Mouse (Mus musculus) kidney, adult 2 months (tissue): ENCODE results near the gene Smim20.

ENCODE experiments used
- CTCF ChIP-seq: fragments of 200-500 bp; conservative IDR thresholded peaks from 2 replicates; pipeline ENCODE4 v1.5.1; 2011; ENCODE audit warnings: low read depth, mild to moderate bottlenecking, control low read depth, low read length, moderate library complexity, mixed read lengths; ENCODE audit not compliant: insufficient read depth, insufficient read length
- POLR2A ChIP-seq: fragments of 200-500 bp; IDR thresholded peaks from one replicate; pipeline ENCODE4 v1.6.1; 2011; ENCODE audit warnings: low read depth, low read length, control low read depth

DNA sequence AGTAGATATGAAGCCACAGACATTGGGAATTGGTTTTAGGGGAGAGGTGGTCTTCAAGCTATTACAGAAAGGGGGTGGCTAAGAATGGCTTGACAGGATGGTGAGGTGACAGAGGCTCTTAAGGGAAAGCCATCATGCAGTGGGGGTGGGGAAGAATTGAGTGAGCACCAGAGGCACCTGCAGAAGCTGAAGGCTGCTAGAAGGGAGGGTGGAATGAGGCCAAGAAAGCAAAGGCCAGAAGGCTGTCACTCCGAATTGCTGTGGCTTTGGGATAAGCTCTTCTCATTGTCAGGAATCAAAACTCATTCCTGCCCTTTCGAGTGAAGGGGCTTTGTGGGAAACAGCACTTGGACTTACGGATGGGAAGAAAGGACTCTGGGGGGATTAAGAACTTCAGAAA, 12.1 kb upstream of the Smim20 start:
- TF ChIP-seq CTCF (no peak), POLR2A (no peak)
